Mouse (Mus musculus): ENCODE results near the gene Taar2.
A peak's percentile ranks its signal among the peaks of the same experiment; 100 is the strongest.

Gene Taar2

DNA sequence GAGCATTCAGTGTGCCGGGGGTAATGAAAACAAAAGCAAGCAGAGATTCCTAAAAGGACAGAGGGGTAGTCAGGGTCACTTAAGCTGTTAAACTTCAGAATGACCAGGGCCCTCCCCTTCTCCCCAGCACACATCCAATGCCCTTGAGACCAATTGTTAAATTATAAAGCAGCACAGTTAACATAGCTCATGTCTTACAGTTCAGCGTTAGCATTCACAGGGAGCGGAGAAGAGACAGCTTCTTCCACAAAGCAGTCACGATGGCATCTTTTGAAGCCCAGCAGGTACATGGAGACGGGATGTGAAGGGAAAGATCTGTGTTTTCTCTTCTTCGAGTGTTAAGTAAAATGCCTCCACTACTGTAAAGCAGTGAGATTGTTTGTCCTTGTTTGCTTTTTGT lies at the start of gene Taar2:
Taar2 (plus strand) TSS at position 261 of the 400 bp plus-strand sequence.
- DNase-seq (ENCODE audit: low spot score in 2 of 2), result no peak

DNA sequence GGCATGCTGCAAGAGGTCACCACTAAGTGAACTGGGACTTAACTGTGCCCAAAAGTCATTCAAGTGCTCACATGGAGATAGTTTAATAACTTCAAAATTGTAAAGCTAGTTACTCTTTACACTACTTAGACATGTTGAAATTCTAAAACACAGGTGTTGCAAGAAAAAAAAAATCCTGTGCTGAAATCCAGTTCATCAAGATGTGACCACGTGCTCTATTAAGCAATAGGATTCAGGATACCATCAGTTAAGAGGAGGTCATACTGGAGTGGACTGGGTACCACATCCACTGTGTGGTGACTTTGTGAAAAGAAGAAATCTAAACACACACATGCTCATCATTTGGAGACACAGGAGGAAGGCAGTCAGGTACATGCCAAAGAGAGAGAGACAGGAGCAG lies 45.4 kb upstream of the Taar2 start:
- no peak for DNase-seq (ENCODE audit: low spot score in 2 of 2)

DNA sequence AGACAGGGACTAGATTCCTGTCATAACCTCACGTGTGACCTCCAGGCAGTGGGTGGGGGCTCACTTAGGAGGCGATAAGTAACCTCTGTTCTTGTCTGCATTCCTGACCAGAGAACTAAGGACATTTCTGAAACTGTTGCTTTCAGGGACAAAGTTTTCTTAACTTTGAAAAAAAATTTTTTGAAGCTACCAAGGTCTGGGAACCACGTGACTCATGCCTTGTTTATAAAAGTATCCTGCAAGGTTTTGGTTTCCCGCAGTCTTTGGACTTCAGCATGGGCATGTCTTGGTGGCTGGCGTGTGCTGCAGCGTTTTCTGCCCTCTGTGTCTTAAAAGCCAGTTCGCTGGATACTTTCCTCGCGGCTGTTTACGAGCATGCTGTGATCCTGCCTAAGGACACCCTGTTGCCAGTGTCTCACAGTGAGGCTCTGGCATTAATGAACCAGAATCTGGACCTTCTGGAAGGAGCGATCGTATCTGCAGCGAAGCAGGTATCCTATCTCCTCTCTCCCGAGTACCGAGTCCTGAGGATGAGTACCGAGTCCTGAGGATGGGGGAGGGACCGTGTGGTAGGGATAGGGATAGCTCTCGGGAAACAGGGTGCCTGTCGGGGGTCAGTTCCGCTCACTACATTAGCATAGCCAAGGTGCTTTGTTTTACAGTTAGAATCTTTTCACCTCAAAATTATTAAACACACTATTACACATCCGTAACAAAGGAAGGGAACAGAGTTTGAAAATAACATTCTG lies 43.6 kb upstream of the Taar2 start, which contains the start of gene Vnn1:
Vnn1 (plus strand) TSS at position 88 of the 749 bp plus-strand sequence.
- no peak for DNase-seq (ENCODE audit: low spot score in 2 of 2)

DNA sequence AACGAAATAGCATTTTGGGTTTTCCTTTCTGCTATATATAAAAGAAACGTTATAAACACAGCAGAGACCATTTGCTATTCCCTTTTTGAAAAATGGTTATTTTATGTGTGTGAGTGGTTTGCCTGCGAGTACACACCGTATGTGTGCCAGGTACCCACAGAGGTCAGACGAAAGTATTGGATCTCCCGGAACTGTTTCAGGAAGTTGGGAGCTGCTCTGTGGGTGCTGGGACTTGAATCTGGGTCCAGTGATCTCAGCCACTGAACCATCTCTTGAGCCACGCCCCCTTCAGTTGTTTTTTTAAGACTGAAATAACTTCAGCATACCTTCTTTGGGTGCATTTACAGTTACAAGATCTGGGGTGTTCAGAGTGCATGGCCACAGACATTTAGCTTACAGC lies 43.0 kb upstream of the Taar2 start:
- DNase-seq (ENCODE audit: low spot score in 2 of 2), result no peak

DNA sequence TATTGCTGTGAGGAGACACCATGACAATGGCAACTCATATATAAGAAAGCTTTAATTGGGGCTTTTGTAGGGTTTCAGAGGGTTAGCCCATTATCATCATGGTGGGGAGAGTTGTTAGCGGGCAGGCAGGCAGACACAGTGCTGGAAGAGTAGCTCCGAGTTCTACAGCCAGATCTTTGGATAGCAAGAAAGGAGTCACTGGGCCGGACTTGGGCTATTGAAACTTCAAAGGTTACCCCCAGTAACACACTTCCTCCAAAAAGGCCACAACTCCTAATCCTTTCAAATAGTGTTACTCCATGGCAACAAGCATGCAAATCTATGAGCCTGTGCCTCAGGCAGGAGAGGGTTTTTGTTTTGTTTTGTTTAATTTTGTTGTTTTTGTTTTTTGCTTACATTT lies 37.3 kb upstream of the Taar2 start:
- DNase-seq (ENCODE audit: low spot score in 2 of 2), result no peak

DNA sequence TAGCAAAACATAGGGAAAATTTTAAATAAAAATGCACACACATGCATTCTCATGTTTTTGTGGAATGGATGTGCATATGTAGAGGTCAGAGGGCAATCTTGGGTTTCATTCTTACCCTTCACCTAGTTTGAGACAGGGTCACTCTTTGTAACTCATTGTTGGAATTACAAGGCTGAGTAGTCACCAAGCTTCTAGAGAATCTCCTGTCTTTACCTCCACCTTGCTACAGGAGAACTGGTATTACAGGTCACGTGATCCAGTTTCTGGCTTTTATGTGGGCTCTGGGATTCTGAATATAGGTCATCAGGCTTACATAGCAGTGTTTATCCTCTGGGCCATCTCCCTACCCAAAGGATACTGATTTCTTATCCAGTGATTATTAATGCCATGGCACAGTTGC lies 32.7 kb upstream of the Taar2 start:
- DNase-seq (ENCODE audit: low spot score in 2 of 2), result no peak

DNA sequence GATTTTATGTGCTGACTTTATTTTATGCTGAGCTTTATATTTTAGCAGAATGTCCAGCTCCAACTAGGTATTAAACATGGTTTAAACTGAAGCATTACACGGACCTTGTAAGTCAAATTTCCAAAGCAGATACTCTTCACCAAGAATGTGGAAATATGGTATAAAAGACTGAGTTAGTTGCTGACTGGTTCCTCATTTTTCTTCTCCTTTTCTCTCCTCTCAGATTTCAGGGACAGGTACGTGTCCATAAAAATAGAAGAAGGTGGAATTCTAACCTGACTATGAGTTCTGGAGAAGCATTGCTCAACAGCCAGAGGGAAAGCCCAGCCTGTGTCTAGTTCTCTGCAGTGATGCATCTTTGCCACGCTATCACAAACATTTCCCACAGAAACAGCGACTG lies 18.3 kb upstream of the Taar2 start, which contains the start of gene Taar1:
Taar1 (plus strand) TSS at position 301 of the 400 bp plus-strand sequence.
- DNase-seq (ENCODE audit: low spot score in 2 of 2), result no peak

DNA sequence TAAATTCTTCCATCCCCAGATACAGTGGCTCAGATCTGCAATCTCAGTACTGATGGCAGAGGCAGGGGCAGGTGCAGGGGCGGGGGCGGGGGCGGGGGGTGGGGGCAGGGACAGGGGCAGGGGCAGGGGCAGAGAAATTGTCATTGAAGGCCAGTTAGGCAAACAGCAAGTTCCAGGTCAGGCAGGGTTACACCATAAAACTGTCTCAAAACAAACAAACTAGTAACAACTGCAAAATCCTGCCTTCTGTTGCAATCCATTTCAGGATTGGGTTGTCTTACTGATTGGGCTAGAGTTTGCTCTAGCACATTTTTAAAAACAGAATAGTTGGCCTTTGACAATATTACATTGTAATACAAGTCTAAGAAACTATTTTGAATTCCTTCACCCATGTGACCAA lies 15.9 kb upstream of the Taar2 start:
- DNase-seq (ENCODE audit: low spot score in 2 of 2), result no peak

DNA sequence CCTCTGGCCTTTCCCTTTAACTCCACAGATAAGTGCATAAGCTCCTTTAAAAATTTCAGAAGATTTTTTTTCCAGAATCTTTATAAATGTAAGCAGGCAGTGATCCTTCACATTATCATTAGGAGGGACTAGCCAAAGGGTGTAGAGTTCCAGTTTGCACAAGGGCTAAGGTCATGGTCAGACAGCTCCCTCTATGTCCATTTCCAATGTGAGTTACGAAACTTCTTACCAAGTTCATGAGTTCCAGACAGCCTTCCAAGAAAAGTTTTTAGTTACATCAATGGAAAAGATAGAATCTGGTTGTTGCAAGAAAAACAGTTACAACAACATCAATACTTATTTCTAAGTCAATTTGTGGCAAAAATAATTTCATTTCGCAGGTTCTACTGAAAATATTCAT lies 14.4 kb upstream of the Taar2 start:
- DNase-seq (ENCODE audit: low spot score in 2 of 2), result no peak

DNA sequence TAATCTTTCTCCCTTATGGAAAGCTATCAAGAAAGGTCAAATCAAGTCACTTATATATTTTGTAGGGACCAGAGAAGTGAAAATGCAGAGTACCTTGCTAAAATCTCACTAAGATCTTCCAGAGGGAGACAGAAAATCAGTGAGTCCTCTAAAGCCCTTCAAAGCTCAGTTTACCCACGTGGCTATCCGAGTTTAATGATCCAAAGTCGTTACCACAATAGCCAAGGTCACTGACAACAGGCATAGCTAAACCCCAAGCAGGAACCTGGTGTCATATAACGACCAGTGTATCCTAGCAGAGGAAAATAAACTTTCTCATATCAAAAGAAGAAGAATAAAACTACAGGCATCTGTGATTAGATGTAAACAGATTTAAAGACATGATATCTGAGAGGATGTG lies 759 bp upstream of the Taar2 start:
- no peak for DNase-seq (ENCODE audit: low spot score in 2 of 2)

DNA sequence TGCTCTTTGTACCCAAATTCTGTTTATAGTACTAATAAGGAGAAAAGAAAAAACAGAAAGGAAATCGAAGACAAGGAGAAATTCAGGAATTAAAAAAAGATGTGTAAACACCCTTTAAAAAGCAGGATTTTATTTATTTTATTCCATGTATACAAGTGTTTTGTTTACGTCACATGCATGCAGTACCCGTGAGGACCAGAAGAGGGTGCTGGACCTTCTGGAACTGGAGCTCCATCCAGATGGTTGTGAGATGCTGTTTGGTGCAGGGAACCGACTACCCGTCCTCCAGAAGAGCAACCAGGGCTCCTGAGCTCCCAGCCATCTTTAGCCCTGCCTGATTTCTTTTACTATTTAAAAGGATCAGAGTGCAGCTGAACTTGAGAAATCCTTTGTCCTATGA lies 4.1 kb downstream of the Taar2 start:
- no peak for DNase-seq (ENCODE audit: low spot score in 2 of 2)

DNA sequence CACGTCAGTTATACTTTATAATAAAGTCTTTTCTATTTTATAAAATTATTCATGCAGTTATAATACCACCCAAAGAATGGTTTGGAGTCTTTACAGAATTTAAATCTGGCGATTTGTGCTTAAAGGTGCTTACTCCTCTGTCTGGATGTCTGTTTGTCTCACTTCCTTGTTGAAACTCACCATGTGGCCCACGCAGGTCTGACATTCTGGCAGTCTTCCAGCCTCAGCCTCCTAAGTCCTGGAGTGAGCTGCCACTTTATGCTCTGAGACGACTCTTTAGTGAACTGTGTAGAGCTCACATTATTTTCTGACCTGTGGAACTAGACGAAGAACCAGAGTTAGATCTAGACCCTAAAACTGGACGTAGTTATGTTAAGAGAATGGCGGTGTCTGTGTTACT lies 9.7 kb downstream of the Taar2 start:
- DNase-seq (ENCODE audit: low spot score in 2 of 2), result no peak

DNA sequence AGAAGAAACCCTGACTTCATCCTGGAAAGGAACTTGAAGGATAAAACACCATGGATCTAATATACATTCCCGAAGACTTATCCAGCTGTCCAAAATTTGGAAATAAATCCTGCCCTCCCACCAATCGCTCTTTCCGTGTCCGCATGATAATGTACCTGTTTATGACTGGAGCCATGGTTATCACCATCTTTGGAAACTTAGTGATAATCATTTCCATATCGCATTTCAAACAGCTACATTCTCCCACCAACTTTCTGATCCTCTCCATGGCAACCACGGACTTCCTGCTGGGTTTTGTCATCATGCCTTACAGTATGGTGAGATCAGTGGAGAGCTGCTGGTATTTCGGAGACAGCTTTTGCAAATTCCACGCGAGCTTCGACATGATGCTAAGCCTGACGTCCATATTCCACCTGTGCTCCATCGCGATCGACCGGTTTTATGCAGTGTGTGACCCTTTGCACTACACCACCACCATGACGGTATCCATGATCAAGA lies 11.2 kb downstream of the Taar2 start, which contains the start of gene Taar3:
Taar3 (plus strand) TSS at position 51 of the 498 bp plus-strand sequence.
- no peak for DNase-seq (ENCODE audit: low spot score in 2 of 2)

DNA sequence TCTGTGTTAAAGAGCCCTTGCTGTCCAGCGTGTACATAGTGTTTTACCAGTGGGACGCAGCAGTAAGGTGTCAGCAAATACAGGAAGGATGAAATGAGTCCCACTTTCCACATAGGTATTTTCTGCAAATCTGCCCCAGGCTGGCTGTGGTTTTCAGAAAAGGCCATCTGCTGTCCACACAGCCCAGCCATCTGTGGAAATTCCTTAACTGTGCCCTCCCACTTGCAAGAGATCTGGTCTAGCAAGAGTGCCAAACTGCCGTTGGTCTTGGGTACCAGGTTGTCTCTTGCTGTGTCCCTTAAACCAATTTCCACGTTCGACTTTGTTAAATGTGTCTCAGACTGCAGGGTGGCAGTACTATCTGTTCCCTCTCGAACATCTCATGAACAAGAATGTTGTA lies 13.3 kb downstream of the Taar2 start:
- DNase-seq (ENCODE audit: low spot score in 2 of 2), result no peak

DNA sequence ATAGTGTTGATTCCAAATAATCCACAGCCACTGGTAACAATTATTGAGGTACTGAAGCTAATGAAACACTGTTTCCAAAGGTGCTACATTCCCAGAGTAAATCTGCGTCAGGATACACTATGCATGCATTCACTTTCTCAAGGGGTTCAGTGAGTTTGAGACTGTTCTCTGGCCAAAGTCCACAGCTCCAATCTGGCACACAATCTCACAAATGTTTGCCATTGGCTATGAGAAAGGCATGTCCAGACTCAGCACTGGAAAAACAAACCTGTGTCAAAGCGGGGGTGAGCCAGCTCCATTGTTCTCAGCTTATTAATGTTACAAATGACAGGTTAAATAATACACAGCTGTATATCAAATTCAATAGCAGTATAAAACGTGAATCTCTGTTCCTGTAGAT lies 20.7 kb downstream of the Taar2 start:
- DNase-seq (ENCODE audit: low spot score in 2 of 2), result no peak

DNA sequence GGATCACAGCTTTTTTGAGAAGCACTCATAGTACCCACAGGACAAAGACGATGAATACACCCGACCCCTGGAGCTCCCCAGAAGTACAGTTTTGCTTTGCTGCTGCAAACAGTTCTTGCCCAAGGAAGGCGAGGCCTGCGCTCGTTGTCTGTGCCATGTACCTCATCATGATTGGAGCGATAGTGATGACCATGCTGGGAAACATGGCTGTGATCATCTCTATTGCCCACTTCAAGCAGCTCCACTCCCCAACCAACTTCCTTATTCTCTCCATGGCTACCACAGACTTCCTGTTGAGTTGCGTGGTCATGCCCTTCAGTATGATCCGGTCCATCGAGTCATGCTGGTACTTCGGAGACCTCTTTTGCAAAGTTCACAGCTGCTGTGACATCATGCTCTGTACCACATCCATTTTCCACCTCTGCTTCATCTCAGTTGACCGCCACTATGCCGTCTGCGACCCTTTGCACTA lies 22.1 kb downstream of the Taar2 start, which contains the start of gene Taar4:
Taar4 (plus strand) TSS at position 51 of the 472 bp plus-strand sequence.
- DNase-seq (ENCODE audit: low spot score in 2 of 2), result no peak

DNA sequence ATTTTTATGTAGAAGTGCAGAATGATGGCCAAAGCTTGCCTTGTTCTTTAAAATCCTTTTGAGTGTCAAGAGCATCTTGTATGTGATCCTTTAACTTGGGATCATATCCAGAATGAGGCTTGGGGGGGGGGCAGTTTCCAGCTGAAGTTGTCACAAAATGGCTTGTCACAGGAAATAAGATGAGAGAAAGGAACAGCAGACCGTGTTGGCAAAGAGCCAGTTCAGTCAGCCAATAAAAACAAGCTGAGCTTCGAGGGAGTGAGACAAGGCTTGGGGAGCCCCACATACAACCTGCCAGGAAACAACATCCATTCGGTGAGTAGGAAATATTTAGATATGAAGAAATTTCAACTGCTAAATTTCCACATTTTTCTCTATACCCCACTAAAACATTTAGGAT lies 25.1 kb downstream of the Taar2 start:
- DNase-seq (ENCODE audit: low spot score in 2 of 2), result no peak

DNA sequence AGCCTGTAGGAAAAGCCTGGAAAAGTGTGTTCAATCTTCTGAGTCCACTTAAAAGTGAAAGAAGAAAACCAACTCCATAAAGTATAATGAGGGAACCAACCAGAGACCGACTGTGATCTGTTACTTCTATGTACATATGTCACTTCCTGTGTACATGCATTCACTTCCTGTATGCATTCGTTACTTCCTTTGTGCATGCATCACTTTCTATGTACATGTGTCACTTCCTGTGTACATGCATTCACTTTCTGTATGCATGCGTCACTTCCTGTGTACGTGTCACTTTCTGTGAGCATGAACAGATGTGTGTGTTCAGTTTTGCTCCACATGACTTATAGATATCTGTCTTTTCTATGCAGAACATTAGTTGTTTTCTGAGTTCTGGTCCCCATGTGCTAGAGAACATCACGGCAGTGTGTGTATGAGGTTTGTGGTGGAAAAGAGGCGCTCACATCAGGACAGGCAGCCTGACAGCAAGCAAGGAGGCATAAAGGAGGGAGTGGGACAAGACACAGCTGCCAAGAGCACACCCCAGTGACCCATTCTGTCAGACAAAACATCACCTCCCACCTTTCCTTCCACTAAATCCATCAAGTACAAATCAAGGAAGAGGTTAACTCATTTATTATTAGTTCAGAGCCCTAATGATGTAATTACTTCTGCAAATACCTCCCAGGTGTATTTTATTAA lies 26.7 kb downstream of the Taar2 start:
- no peak for DNase-seq (ENCODE audit: low spot score in 2 of 2)

DNA sequence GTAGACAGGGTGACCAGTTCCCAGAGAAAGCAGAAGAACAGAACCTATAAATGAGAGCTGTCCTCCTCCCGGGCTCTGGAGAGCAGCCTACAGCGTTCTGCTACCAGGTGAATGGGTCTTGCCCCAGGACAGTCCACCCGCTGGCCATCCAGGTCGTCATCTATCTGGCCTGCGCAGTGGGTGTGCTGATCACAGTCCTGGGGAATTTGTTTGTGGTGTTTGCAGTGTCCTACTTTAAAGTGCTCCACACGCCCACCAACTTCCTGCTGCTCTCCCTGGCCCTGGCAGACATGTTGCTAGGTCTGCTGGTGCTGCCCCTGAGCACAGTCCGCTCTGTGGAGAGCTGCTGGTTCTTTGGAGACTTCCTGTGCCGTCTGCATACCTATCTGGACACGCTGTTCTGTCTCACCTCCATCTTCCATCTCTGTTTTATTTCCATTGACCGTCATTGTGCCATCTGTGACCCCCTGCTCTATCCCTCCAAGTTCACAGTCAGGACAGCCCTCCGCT lies 32.3 kb downstream of the Taar2 start, which contains the start of gene Taar5:
Taar5 (plus strand) TSS at position 51 of the 510 bp plus-strand sequence.
- no peak for DNase-seq (ENCODE audit: low spot score in 2 of 2)

DNA sequence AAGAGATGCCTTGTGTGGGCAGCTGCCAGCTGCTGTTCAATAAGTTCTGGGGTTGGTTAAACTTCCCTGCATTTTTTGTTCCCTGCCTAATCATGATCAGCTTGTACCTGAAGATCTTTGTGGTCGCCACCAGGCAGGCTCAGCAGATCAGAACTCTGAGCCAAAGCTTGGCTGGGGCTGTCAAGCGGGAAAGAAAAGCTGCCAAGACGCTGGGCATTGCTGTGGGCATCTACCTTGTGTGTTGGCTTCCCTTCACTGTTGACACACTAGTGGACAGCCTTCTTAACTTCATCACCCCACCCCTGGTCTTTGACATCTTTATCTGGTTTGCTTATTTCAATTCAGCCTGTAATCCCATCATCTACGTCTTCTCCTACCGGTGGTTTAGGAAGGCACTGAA lies 32.9 kb downstream of the Taar2 start:
- DNase-seq (ENCODE audit: low spot score in 2 of 2), result no peak

DNA sequence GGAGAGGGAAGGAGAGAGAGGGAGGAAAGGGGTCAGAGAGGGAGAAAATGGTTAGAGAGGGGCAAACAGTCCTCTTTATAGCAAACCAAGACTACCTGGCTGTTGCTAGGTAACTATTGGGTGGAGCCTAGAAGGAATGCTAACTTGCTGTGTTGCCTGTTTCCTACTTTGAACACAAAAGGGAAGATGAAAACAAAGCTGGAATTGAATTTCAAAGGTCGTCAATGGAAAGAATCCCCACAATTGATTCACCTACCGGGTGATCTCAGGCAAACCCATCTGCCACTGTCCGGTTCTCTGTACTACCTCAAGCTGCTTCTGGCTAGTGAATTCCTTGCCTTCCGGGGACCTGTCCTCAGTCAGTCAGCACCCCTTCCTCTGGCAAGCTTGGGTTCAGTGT lies 39.6 kb downstream of the Taar2 start:
- DNase-seq (ENCODE audit: low spot score in 2 of 2), result no peak

DNA sequence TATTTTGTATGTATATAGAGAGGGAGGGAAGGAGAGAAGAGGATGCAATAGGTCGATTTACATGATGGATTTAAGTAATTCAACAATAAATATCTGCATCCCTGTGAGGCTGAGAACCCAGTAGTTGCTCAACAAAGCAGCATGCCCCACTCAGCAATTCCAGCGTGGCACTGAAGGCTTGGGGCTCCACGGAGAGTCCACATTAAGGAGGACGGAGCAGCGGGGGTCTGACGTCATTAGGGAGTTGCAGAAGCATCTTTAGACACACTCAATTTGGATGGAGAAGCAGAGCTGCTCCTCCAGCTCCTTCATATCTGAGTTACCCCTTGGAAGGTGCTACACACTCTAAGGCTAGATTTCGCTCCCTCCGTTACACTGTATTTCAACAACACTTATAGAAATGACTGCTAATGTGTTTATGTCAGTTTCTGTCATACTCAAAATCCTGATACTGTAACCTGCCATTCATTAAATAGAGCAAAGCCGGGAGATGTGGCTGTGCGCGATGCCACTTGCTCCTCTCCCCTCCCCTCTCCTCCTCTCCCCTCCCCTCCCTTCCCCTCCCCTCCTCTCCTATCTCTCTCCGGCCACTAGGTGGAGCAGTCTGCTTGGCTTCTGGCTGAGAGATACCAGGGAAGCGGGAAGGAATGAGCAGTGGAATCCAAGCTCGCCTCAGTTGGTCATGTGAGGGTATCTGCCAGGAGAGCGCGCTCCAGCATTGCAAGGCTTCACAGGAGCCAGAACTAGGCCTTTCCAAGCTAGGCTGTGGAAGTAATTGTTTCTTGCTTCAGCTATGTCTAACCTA lies 40.7 kb downstream of the Taar2 start:
- DNase-seq (ENCODE audit: low spot score in 2 of 2), result peak; percentile 22 to 67

All from frontal cortex, postnatal 10 days (tissue).